Mouse (Mus musculus) heart, adult 2 months (tissue): ENCODE results near the gene Sec14l1.

Source experiments
- CTCF ChIP-seq: fragments of 200-600 bp; IDR thresholded peaks from 2 replicates; pipeline ENCODE4 v1.8.1; 2022; ENCODE audit warnings: antibody characterized with exemption, mild to moderate bottlenecking, moderate library complexity
- EP300 ChIP-seq: fragments of 200-500 bp; IDR thresholded peaks from 2 replicates; pipeline ENCODE4 v1.6.1; 2011; ENCODE audit warnings: low read depth, low read length, control low read depth; ENCODE audit not compliant: insufficient read depth
- POLR2A ChIP-seq: fragments of 200-500 bp; IDR thresholded peaks from 2 replicates; pipeline ENCODE4 v1.6.1; 2011; ENCODE audit warnings: mild to moderate bottlenecking, low read depth, low read length, control low read depth; ENCODE audit not compliant: insufficient read depth

- no peak for TF ChIP-seq CTCF
- TF ChIP-seq POLR2A = no peak
- no peak for TF ChIP-seq EP300
These were observed 46.6 kb downstream of the Sec14l1 start for GRCm38 (mm10) chr11:117161574-117161973.
